Mouse (Mus musculus) megakaryocyte, embryonic 14.5 days (primary cell): ENCODE data around the gene Treml2.

Experiments
- FLI1 ChIP-seq: IDR thresholded peaks from 2 replicates; pipeline ENCODE4 v1.6.1; 2012; ENCODE audit warnings: low read length, inconsistent platforms, mixed read lengths
- GATA1 ChIP-seq: IDR thresholded peaks from 3 replicates; pipeline ENCODE4 v1.6.1; 2012; ENCODE audit warnings: mixed read lengths, low read length, inconsistent platforms, borderline replicate concordance

GRCm38 (mm10) chr17:48281739-48282085, 17.6 kb upstream of the Treml2 start:
- TF ChIP-seq GATA1: no peak
- no peak for TF ChIP-seq FLI1
